Mouse (Mus musculus): Measurements from ENCODE around the gene Bcl2l10.

The Bcl2l10 gene

GRCm38 (mm10) chr9:75347458-75347857, at the start of gene Bcl2l10:
Gene Bcl2l10 (plus strand): TSS chr9:75347758.
- in situ Hi-C loops (cut with MboI, MseI): no loop called here

DNA sequence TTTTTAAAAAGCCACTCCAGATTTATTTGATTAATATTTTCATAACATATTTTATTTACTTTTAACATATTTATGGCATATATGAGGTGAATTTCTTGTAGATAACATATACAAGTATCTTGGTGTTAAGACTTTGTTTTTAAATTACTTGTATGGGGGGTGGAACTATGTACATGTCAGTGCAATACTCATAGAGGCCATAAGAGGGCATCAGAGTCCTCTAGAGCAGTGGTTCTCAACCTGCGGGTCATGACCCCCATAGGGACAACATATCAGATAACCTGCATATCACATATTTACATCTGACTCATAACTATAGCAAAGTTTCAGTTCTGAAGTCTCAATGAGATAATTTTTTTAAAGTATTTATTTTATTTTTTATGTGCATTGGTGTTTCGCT, 48.2 kb upstream of the Bcl2l10 start:
- in situ Hi-C loops (cut with MboI, MseI): loop anchor here (25.0 kb wide), 1 partner anchor 237 kb away; the partner anchor contains the start of gene Myo5a

GRCm38 (mm10) chr9:75303033-75303432, 44.5 kb upstream of the Bcl2l10 start:
- in situ Hi-C loops (cut with MboI, MseI): no loop called here

DNA sequence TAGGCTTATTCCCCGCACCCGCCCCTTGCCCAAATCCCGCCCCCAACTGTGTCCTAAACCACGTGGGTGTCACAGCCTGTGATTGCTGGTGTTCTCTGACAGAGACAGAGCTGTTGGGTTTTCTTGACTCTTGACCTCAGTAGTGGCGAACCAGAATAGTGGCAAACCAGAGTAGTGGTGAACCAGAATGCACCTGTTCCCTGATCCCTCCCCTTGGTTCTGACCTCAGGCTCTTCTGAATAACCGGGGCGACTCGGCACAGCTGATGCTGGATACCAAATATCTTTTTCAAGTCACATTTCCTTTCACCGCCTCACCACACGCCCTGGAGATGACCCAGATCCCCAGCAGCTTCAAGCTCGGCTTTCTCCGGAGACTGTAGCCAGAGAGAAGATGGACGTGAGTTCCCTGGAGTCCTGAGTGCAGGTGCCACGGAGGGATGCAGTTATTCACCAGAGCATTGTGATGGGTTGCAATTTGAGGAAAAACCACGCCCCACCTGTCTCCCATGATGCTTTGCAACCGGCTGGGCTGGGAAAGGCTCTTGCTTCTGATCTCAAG, 43.8 kb upstream of the Bcl2l10 start:
- in situ Hi-C loops (cut with MboI, MseI): no loop called here

DNA sequence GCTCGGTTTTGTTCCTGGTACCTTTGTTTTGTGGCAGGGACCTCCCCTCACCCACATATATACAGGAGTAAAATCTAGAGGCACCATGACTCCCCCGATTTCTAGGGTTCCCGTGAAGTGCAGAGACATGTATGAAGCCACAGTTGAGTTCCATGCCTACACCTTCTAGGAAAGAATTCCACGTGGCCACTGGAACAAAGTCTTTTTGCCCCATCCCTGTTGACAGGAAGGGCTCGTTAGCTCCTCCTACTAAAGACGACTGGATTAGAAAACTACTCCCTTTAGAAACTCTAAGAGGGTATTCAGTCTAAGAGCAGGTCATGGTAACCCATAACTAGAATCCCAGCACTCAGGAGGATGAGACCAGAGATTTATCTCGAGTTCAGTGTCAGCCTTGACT, 43.3 kb upstream of the Bcl2l10 start:
- in situ Hi-C loops (cut with MboI, MseI): no loop called here

DNA sequence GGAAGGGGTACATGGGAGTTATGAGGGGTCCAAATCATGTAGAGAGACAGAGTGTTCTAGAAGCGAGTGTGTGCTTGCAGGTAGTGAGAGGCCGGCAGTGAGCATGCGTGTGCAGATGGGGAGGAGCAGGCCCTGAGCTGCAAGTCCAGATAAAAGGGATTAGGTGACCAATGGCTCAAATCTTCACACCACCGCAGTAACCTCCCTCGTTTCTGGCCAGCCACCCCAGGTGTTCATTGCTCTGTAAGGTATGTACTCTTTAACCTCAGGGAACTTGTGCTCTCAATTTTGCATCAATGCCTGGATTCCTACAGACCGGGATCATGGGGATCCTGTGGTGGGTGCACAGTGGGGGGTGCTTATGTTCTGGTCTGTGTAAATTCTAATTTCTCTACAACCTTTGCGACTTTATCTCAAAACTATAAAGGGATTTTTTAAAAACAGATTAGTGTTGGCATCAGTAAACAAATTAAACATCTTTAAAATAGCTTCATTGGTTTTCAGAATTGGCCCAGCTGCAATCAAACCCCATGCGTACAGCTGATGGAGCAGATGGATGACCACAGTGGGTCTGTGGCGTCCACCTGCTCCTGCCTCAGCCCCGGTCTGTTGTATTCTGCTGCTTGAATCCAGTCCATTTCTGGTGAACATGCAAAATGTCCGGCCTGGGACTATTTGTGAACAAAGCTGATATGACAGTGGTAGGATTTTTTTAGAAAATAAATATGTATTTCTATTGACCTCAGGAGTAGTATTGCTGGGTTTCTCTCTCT, 41.2 kb upstream of the Bcl2l10 start, which contains the start of gene Gnb5:
Gnb5 (plus strand) TSS at position 163 of the 773 bp plus-strand sequence.
- in situ Hi-C loops (cut with MboI, MseI): no loop called here

DNA sequence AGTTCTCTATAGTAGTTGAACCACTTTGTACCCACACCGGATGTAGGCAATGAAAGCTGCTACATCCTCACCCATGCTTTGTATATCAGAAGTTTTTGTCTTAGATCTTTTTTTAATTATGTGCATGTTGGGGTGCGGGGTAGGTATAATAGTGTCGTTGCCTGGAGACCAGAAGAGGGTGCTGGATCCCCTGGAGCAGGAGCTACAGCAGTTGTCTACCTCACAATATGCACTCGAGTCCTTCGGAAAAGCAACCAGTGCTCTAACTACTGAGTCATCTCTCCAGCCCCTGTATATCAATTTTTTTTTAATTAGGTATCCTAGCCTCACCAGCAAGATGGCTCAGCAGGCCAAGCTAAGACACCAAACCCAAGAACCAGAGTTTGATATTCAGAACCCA, 40.5 kb upstream of the Bcl2l10 start:
- in situ Hi-C loops (cut with MboI, MseI): no loop called here

DNA sequence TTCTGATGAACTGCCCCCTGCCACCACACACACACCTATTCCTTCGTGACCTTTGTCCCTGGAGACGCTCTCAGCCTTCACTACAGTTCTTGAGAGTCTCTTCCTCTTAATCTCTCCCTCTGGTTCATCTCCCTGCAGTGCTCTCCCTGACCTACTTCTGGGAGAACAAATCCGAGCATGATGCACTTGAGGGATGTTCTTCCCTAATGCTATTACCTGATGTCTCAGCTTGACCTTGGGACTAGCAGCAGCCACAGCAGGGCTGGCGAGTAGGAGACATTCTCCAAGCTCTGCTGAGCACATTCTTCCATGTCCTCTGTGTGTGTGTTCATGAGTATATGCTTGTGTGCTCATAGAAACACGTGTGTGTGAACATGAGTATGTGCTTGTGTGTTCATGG, 38.9 kb upstream of the Bcl2l10 start:
- in situ Hi-C loops (cut with MboI, MseI): no loop called here

DNA sequence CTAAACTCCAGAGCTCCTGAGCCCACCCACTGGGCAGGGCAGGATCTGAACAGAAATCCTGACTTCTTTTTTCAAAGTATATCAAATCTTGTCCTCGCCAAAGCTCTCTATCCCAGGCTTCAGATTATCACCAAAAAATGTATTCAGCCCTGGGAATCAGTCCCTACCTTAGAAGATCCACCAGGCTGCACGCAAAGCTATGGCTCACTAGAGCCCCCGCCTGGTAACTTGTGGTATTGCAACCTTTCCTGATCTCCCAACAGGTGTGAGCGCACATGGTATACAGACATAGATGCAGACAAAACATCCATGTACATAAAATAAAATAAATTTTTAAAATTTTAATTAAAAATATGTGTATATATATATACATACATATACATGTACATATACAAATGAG, 35.5 kb upstream of the Bcl2l10 start:
- in situ Hi-C loops (cut with MboI, MseI): no loop called here

DNA sequence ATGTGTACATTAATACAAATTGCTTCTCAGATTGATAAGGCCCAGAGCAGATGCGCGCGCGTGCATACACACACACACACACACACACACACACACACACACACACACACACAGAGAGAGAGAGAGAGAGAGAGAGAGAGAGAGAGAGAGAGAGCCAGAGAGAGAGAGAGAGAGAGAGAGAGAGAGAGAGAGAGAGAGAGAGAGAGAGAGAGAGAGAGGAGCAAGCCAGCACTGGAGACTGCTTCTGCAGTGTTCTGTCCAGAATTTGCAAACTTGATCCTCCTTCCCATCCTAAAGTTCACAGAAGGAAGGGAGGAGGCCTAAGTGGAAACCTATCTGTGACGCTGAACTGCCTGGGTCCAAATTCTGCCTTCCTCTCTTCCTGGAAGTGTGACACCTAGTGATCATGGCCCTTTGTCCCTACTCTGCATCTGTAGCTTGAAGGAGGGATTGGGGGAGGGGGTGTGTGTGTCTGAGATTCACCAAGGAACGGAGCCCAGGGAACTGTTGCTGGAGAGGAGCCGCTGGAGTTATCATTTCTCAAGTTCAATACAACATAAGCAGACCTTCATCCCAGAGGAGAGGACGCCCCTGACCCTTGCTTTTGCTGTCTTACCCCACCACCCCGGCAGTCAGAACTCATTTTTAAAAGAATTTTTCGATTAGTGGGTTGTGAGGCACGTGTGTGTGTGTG, 34.3 kb upstream of the Bcl2l10 start:
- in situ Hi-C loops (cut with MboI, MseI): no loop called here

- in situ Hi-C loops (cut with MboI, MseI): no loop called here
These were observed 33.6 kb upstream of the Bcl2l10 start for GRCm38 (mm10) chr9:75313832-75314516.

DNA sequence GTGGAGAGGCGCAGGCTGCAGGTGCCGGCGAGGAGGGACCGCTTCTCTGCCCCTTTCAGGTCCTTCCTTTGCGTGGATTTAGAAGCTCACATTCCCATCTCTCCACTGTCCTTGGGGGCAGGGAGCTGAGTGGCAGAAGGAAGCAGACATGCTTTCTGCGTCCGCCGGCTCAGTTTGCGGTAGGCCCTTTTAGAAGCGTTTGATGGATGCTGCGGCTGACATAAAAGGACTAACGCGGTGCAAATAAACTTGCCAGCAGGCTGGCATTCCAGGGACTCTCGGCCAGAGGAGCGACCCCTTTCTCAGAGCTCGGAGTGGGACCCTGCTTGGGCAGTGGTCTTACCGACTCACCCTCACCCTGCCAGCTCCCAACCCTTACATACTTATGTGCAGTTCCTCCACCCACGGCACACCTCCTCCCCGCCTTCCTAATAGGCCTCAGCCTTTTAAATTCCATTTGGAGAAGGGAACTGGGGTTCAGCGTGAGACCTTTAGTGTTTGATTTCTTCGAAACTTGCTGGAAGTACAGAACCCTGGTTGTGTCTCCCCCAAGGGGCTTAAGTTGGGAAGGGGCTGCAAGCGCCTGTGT, 32.9 kb upstream of the Bcl2l10 start:
- in situ Hi-C loops (cut with MboI, MseI): no loop called here

DNA sequence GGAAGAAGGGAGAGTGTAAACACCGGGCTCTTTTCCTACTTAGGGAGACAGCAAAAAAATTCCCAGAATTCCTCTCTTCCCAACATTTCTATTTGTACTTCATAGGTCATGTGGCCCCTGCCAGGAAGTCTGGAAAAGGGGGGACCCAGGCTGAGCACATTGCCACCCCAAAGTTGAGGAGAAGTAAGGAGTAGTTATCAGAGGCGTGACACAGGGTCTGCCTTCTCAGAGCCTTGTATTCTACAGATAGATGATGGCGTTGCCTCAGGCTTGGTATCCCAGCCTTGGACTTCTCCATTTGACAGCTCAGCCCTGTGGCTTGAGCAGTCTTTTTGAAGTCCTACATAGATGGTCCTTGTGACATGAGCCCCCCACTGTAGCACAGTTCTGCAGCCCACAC, 32.3 kb upstream of the Bcl2l10 start:
- in situ Hi-C loops (cut with MboI, MseI): no loop called here

GRCm38 (mm10) chr9:75316771-75317170, 30.8 kb upstream of the Bcl2l10 start:
- in situ Hi-C loops (cut with MboI, MseI): no loop called here

DNA sequence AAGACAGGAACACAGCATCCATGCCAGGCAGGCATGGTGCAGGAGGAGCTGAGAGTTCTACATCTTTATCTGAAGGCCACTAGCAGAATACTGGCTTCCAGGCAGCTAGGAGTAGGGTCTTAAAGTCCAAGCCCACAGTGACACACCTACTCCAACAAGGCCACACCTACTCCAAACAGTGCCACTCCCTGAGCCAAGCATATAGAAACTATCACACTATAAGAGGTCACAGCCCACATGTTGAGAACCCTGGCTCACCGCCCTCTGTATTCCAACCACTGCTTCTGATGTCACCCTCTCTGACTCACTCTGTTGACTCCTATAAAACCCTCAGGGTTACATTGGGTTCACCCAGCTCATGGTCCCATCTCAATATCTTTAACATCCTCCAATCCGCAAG, 29.4 kb upstream of the Bcl2l10 start:
- in situ Hi-C loops (cut with MboI, MseI): no loop called here

DNA sequence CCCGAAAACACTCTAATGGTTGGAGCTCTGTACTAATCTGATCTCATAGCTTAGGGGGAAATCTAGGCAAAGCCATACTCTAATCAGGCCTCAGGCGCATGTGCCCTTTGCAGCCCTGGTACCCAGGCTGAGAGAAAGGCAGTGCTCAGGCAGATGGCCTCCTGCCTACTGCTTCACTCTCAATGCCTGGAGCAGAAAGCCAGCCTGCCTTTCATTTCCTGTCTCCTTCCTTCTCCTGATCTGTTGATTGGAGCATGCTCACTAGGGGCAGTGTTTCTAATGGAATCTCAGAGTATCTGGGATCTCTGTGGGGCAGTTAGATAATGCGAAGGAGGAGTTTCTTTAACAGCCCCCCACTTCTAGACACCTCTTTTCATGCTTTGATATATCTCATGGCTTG, 28.2 kb upstream of the Bcl2l10 start:
- in situ Hi-C loops (cut with MboI, MseI): no loop called here

GRCm38 (mm10) chr9:75322099-75322885, 25.3 kb upstream of the Bcl2l10 start:
- in situ Hi-C loops (cut with MboI, MseI): no loop called here

GRCm38 (mm10) chr9:75328047-75328446, 19.5 kb upstream of the Bcl2l10 start:
- in situ Hi-C loops (cut with MboI, MseI): no loop called here

DNA sequence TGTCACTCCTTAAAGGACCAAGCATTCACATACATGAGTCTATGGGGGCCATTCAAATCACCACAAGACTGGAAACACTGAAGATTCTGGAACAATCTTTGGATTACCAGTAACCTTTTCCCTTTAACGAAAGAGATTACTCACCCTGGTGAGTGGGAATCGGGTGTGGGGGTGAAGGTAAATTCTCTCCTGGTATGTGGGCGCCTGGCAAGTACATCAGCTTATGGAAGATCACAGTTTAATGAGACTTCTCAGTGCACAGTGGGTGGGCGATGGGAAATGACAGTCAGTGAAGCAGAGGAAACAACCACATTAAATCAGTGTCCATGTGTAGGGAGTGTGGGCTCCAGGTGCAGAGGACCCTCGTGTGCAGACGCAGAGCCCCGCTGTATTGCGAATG, 16.7 kb upstream of the Bcl2l10 start:
- in situ Hi-C loops (cut with MboI, MseI): no loop called here

DNA sequence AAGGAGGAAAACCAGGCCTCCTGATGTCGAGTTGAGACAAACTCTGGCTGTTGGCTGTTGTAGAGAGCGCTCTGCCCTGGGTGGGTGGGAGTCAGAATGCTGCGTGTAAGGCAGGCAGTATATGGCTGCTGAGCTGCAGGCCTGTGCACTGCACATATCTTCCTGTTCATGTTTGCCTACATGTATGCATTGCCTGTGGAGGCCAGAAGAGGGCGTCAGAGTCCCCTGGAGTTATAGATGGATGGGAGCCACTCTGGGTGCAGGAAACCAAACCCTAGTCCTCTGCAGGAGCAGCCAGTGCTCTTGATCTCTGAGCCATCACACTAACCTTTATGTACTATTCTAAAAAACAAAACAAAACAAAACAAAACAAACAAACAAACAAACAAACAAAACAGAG, 13.1 kb upstream of the Bcl2l10 start:
- in situ Hi-C loops (cut with MboI, MseI): no loop called here

DNA sequence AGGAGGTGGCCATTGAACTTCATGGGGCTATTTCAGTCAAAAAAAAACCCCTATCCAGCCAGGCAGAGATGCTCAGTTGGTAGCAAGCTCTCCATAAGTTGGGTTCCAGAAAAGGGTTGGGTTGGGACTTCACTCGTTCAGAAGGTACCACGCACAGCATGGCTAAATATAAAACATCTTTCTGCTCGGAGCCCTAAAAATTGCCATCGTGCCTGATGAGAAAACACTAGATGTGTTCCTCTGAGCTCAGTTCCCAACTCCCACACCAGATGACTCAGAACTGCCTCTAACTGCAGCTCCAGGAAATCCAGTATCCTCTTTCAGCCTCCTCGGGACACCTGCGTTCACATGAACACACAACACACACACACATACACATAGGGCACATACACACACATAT, 9.5 kb upstream of the Bcl2l10 start:
- in situ Hi-C loops (cut with MboI, MseI): no loop called here

Data from regulatory T cell (primary cell).